Mouse (Mus musculus) embryo, embryonic 11.5 days (tissue): ENCODE results near the gene Nrsn2.

ENCODE experiments used
- DNase-seq: peaks from one replicate; pipeline ENCODE4 v3.0.0-alpha.2; 2012; ENCODE audit warnings: low read depth, low spot score

The Nrsn2 gene

GRCm38 (mm10) chr2:152376345-152376741 lies at the start of gene Nrsn2:
Gene Nrsn2, minus strand, starts transcription at chr2:152376638.
- no peak for DNase-seq

GRCm38 (mm10) chr2:152415786-152416185 lies 39.3 kb upstream of the Nrsn2 start:
- no peak for DNase-seq

- DNase-seq = no peak
Measured at GRCm38 (mm10) chr2:152415287-152415686, 38.8 kb upstream of the Nrsn2 start, which contains the start of gene 6820408C15Rik. Gene 6820408C15Rik, plus strand, starts transcription at chr2:152415587.

DNA sequence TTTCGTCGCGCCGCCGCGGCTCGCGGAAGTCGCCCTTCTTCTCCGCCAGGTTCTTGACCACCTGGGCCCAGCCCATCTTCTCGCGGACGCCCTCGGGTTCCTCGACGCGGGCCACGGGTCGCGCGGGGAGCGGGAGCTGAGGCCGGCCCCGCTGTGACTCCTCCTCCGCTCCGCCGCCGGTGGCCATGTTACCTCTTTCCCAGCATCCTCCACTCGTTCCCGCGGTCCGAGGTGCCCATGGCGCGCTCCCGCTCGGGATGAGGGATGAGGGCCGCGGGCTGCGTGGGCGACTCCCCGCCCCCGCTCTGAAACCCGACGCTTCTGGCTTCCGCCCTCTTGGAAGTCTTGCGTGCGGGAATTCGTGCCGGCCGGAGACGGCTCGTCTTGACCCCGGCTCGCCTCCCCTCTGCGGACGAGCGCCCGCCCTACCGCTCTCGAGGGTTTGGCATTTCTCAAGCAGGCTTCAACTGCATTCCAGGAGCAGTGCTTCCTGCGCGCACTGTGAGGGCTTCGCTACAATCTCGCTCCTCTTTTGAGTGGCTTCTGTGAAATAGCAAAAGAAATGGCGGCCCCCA lies 38.2 kb upstream of the Nrsn2 start, which contains the start of gene Zcchc3:
Gene Zcchc3 (minus strand): TSS at position 437 of the 575 bp plus-strand sequence.
- DNase-seq = peak; percentile 89

GRCm38 (mm10) chr2:152413765-152414584 lies 37.5 kb upstream of the Nrsn2 start:
- DNase-seq = no peak

DNA sequence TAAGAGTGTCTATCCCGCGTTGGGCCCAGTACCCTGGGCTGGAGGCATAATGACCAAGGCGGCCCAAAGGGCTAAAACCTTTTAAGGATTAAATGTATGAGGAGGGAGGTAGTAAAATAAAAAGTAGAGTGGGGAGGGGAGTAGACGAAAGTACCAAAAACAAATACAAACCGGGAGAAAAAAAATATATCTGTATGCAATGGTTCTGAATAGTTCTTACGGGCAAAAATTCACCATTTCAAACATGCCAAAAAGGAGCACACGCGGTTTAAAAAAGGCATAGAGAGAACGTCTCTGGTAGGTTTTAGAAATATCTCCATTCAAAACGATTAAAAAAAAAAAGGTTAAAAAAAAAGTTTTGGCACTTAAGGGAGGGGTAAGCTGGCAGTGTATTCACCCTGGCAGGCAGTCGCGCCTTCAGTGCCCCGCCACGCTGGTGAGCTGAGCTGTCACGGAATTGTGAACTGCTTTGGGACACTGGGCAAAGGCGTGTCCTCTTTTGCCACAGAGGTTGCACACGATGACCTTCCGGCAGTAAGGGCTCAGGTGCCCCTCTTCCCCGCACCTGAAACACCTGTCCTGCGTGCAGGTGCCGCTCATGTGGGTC lies 36.8 kb upstream of the Nrsn2 start:
- DNase-seq = no peak

DNA sequence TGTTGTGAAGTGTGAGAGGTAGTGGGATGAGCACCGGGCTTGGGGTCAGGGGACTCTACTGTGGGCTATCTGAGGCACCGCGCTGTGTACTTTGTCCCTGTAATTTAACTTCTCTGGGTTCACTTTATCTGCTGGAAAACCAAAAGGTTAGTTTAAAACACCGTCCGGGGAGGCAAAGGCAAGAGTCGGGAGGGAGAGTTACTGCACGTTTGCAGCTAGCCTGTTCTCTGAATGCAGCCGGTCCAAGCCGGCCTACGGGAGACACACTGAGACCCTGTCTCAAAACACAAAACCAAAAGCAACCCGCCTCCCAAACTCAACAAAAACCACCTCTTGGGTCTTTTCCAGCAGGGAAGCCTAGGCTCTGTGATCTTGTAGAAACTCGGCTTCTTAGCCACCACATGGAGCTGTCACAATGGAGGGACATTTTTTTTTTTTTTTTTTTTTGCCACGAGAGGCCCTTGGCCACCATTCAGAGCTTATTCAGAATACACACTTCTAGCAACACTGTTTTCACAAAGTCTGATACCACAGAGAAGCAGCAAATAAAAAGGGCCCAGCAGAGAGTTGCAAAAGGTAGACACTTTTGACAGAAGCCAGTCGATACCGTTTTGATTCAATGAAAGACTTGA lies 36.2 kb upstream of the Nrsn2 start:
- no peak for DNase-seq

GRCm38 (mm10) chr2:152411471-152411870 lies 35.0 kb upstream of the Nrsn2 start:
- no peak for DNase-seq

GRCm38 (mm10) chr2:152410971-152411371 lies 34.5 kb upstream of the Nrsn2 start:
- DNase-seq = peak; percentile 94

DNA sequence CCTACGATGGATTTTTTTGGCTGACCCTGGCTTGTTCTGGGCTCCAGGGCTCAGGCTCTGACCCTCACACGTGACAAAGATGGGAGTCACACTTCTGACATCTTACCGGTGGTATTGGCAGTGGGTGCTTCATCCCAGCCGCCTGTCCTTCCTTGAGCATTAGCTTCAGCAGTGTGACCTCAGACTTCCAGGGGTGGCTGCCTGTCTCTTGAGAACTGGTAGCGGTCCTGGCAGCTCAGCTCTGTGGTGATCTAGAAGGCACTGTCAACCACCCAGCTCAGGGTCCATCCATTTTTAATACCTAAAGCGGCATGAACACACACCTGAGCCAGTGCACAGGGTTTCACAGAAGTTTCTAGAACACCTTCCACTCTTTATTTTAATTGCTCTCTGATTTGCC lies 33.3 kb upstream of the Nrsn2 start:
- DNase-seq = no peak

GRCm38 (mm10) chr2:152406126-152406525 lies 29.7 kb upstream of the Nrsn2 start:
- peak; percentile 91 for DNase-seq

GRCm38 (mm10) chr2:152399122-152399542 lies 22.7 kb upstream of the Nrsn2 start:
- DNase-seq = no peak

- peak; percentile 93 for DNase-seq
Measured at GRCm38 (mm10) chr2:152398691-152399090, 22.3 kb upstream of the Nrsn2 start.

- DNase-seq = peak; percentile 98
Measured at GRCm38 (mm10) chr2:152397680-152398435, 21.4 kb upstream of the Nrsn2 start, which contains the start of gene Sox12. Gene Sox12, minus strand, starts transcription at chr2:152398063.

DNA sequence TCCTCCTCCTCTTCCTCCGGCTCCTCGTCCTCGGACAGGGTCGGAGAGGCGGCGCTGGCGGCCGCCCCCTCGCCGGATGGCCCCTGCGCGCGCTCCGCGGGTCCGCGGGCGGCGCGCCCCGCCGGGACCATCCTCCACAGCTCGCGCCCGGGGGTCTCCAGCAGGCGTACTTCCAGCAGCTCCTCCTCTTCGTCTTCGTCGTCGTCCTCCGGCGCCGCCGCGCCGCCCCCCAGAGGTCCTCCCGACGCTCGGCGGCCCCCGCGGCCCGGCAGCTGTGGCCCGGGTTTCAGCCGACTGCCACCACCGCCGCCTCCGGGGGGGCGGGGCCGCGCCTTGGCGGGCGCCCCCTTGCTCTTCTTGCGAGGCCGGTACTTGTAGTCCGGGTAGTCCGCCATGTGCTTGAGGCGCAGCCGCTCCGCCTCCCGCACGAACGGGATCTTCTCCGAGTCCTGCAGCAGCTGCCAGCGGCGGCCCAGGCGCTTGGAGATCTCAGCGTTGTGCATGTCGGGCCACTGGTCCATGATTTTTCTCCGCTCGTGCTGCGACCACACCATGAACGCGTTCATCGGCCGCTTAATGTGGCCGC lies 20.7 kb upstream of the Nrsn2 start:
- DNase-seq = peak; percentile 70

- peak; percentile 96 for DNase-seq
Measured at GRCm38 (mm10) chr2:152396110-152397003, 19.9 kb upstream of the Nrsn2 start.

DNA sequence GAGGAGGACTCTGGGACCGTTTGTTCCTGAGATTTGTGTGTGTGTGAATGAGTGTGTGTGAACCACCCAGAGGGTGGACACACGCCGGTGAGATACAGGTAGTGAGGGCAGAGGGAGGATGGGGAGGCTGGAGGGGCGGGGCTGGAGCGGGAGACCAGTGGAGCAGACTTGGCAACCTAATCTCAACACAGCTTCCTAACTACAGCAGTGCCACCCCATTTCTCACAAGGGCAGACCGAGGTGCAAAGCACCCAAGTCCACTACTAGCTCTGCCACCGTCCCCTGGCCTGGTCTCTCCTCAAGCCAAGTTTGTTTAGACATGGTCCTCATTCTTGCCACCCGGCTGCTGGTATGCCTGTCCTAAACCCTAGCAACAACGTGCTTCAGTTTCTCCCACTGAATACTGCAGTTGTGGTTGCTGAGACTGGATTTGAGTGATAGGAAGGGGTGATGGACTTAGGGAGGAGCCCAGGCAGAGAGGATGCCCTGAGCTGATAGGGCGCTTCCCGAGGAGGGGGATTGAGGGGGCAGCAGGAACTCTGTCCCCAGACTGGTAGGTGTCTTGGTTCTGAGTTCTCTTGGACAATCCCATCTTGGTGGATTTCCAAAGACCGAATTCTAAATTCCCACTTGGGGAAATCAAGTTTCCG lies 19.0 kb upstream of the Nrsn2 start:
- DNase-seq = no peak

DNA sequence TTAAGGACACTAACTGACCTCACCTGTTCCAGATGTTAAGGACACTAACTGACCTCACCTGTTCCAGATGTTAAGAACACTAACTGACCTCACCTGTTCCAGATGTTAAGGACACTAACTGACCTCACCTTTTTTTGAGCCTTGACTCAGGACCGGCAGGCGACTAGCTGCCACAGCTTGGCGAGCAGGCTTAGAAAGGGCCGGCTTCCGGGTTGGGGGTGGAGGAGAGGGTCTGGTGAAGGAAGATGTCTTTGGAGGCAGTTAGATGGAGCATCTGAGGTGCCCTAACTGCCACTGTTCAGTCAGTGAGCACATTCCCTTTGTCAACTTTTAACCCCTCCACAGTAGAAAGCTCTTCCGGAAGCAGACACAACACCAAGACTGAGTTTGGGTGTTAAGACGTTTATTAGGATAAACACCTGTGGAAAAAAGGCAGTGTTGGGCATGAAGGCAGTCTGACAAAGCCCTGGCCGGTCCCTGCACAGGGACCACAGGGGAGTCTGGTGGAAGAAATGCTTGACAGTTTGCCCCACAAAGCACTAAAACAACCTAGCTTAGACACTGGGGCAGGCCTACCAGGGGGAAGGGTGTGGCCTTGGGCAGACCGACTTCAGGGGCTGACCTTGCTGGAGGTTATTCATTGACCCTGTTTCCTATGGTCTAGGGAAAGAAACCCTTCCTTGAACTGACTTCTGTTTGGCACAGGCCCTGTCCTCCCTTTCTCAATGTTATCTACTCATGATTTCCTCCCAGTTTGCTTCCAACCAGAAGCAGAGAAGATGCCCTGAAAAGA lies 17.0 kb upstream of the Nrsn2 start:
- DNase-seq = no peak
